Mouse (Mus musculus) hindbrain, embryonic 12.5 days (tissue): Measurements from ENCODE around the gene Znhit6. TPM values are rescaled to one million over a fixed set of nuclear protein-coding genes. Genes with fewer than 3 reads are reported as not detected.

Source experiments
- polyA plus RNA-seq: library from polyadenylated mRNA; unstranded; fragments of >200 nt; fragmentation: Nextera tagmentation; extraction: Ambion mirVana; gene quantifications from 2 replicates; pipeline ENCODE4 v1.2.1, GENCODE M21; 2016

The Znhit6 gene
- polyA plus RNA-seq, 1 experiment from 2014 or later: 40.7 TPM

Other genes with a start within 250 kb of the Znhit6 start
- gene Ccn1, start 73.8 kb downstream of the Znhit6 start, polyA plus RNA-seq: 40.8 and 41.9 TPM in 2 replicates
- gene Ddah1, start 182.5 kb downstream of the Znhit6 start, polyA plus RNA-seq: 46.8 and 53.8 TPM in 2 replicates